Comparison of ENCODE assay signal across 9 mouse cellular contexts in genomic region chr6:145047445-145047857, GRCm38 (mm10). TPM values are rescaled to one million over a fixed set of nuclear protein-coding genes. Genes with fewer than 3 reads are reported as not detected.
DNase-seq lines count a peak whose midpoint lies in the region; ATAC-seq and TF ChIP-seq lines count a peak whose summit lies in the region.
"Had no signal": no experiment of that assay in that cellular context is flagged by ENCODE, and none has a peak within 500 bp of the region (broad histone marks: within the 10 kb centered on the region; RNA-seq: fewer than 3 reads in every experiment).

No protein-coding gene starts in this region.

- TF ChIP-seq POLR2A in limb, embryonic 14.5 days (IDR thresholded peaks at IDR 0.05; ENCODE audit: borderline replicate concordance, extremely low read depth, insufficient read depth, insufficient read length): no peak

- H3K9ac ChIP-seq in embryonic facial prominence, embryonic 12.5 days: peak overlapping the region; percentile 54
- H3K9ac ChIP-seq in hindbrain, embryonic 13.5 days: peak overlapping the region; percentile 79
- H3K9ac ChIP-seq in limb, embryonic 14.5 days (ENCODE audit: low read depth, low read length, severe bottlenecking): peak overlapping the region; percentile 47

- H3K36me3 ChIP-seq in embryonic facial prominence, embryonic 12.5 days: no peaks in the 10 kb centered on the region
- no peaks in the 10 kb centered on the region for H3K36me3 ChIP-seq in hindbrain, embryonic 13.5 days
- no peaks in the 10 kb centered on the region for H3K36me3 ChIP-seq in limb, embryonic 14.5 days (ENCODE audit: control insufficient read depth, insufficient read depth, low read length)

- H3K4me1 ChIP-seq in embryonic facial prominence, embryonic 12.5 days: no peaks in the 10 kb centered on the region
- H3K4me1 ChIP-seq in hindbrain, embryonic 13.5 days (replicated peaks): peaks cover 44% of the 10 kb centered on the region
- H3K4me1 ChIP-seq in limb, embryonic 14.5 days (ENCODE audit: control insufficient read depth, insufficient read depth, low read length): peaks cover 5% of the 10 kb centered on the region; the same call in 1 of the 2 replicates

- ATAC-seq in embryonic facial prominence, embryonic 12.5 days (ENCODE audit: insufficient number of reproducible peaks, insufficient read depth, low FRiP score, low TSS enrichment): no peak
- ATAC-seq in hindbrain, embryonic 13.5 days (ENCODE audit: low FRiP score): peak; percentile 73
- no peak for ATAC-seq in limb, embryonic 14.5 days (ENCODE audit: low FRiP score, low read depth)

- H3K9me3 ChIP-seq in embryonic facial prominence, embryonic 12.5 days: no peaks in the 10 kb centered on the region
- H3K9me3 ChIP-seq in hindbrain, embryonic 13.5 days: no peaks in the 10 kb centered on the region
- H3K9me3 ChIP-seq in limb, embryonic 14.5 days (ENCODE audit: control insufficient read depth, low read length): no peaks in the 10 kb centered on the region

- peaks cover 11% of the 10 kb centered on the region for H3K27me3 ChIP-seq in embryonic facial prominence, embryonic 12.5 days
- H3K27me3 ChIP-seq in hindbrain, embryonic 13.5 days: no peaks in the 10 kb centered on the region; the same call in 1 of the 2 replicates
- H3K27me3 ChIP-seq in limb, embryonic 14.5 days (ENCODE audit: control insufficient read depth, insufficient read depth, low read length): peaks cover 4% of the 10 kb centered on the region; the same call in 1 of the 2 replicates

- under 1% methylated on average over 15 of the region's 15 CpGs for WGBS in embryonic facial prominence, embryonic 12.5 days
- 4% methylated on average over 15 of the region's 15 CpGs for WGBS in hindbrain, embryonic 13.5 days
- WGBS in limb, embryonic 14.5 days: 30% methylated on average over 15 of the region's 15 CpGs

- peak overlapping the region; percentile 99 for H3K4me2 ChIP-seq in embryonic facial prominence, embryonic 12.5 days (replicated peaks)
- peak overlapping the region; percentile 94 for H3K4me2 ChIP-seq in hindbrain, embryonic 13.5 days
- peak overlapping the region; percentile 93 for H3K4me2 ChIP-seq in limb, embryonic 14.5 days (replicated peaks; ENCODE audit: low read depth, low read length, severe bottlenecking)

- H3K27ac ChIP-seq in embryonic facial prominence, embryonic 12.5 days: no peak overlapping the region
- H3K27ac ChIP-seq in hindbrain, embryonic 13.5 days: peak overlapping the region; percentile 88
- no peak overlapping the region for H3K27ac ChIP-seq in limb, embryonic 14.5 days (replicated peaks; ENCODE audit: low read depth, low read length)

- peak; percentile 46 for DNase-seq in layer of hippocampus, adult 11-12 months (ENCODE audit: low spot score)
- no peak for DNase-seq in layer of hippocampus, adult 9-10 months (ENCODE audit: low spot score)
- DNase-seq in limb, embryonic 14.5 days (ENCODE audit: low spot score): peak; percentile 31
- DNase-seq in right cerebral cortex, postnatal 10 days (ENCODE audit: low spot score in 2 of 2): peak; percentile 76 to 79
- no peak for DNase-seq in adrenal gland, postnatal 14 days
- no peak for DNase-seq in thymus, postnatal 10 days (ENCODE audit: low spot score in 2 of 2)

- peak overlapping the region; percentile 55 for H3K4me3 ChIP-seq in embryonic facial prominence, embryonic 12.5 days
- peak overlapping the region; percentile 61 for H3K4me3 ChIP-seq in hindbrain, embryonic 13.5 days
- peak overlapping the region; percentile 46 for H3K4me3 ChIP-seq in limb, embryonic 14.5 days (replicated peaks; ENCODE audit: low read length)

RNA-seq across cellular contexts. Expression of gene Bcat1, which starts 28.5 kb away (rescaled TPM):
- 46.8 and 51.8 TPM in 2 replicates for polyA plus RNA-seq in embryonic facial prominence, embryonic 12.5 days (2016; fragmentation: Nextera tagmentation; extraction: Ambion mirVana)
- 98.5 and 101 TPM in 2 replicates for polyA plus RNA-seq in hindbrain, embryonic 13.5 days (2015; fragmentation: Nextera tagmentation; extraction: Ambion mirVana)
- 10.9 and 11.6 TPM in 2 replicates for polyA plus RNA-seq in limb, embryonic 14.5 days (2012; rRNA removed)
- 30.4 and 34.0 TPM in 2 replicates for polyA plus RNA-seq in limb, embryonic 14.5 days (2014; fragmentation: Nextera tagmentation; extraction: Ambion mirVana)
- 5.9 and 8.0 TPM in 2 replicates for total RNA-seq in adrenal gland, postnatal 14 days (2021)
- total RNA-seq: MEL had no signal

Comparison
In these comparisons a context has a peak if more than half of its experiments do, and no peak if none do; other contexts are left out.
1. DNase-seq: peak in layer of hippocampus, adult 11-12 months (single experiment), limb, embryonic 14.5 days (single experiment) and right cerebral cortex, postnatal 10 days (2 of 2); none in layer of hippocampus, adult 9-10 months (single experiment), adrenal gland, postnatal 14 days (single experiment) and thymus, postnatal 10 days (0 of 2).
2. Peak in every context shown above with its lines, with median percentiles within 50 percentile points of each other: H3K4me2 ChIP-seq, H3K4me3 ChIP-seq and H3K9ac ChIP-seq.